Mouse (Mus musculus) kidney, postnatal 0 days (tissue): ENCODE data around the gene Aqp9. TPM values are rescaled to one million over a fixed set of nuclear protein-coding genes. Genes with fewer than 3 reads are reported as not detected.

ENCODE experiments used
- ATAC-seq: fragments of 200-750 bp; cut with Nextera tagmentation; replicated peaks from 2 replicates; pipeline ENCODE4 v1.8.0; 2017; ENCODE audit warnings: low read depth, moderate number of reproducible peaks, moderate TSS enrichment, moderate library complexity; ENCODE audit not compliant: low FRiP score
- DNase-seq: peaks from one replicate; pipeline ENCODE4 v3.0.0-alpha.2; 2016; ENCODE audit warnings: low spot score
- H3K27ac ChIP-seq: fragments of 300-500 bp; sonication (generic); 2 replicates; pipeline ENCODE4 v1.5.1; 2014; ENCODE audit warnings: mild to moderate bottlenecking
- H3K27me3 ChIP-seq: fragments of 300-500 bp; sonication (generic); 2 replicates; pipeline ENCODE4 v1.6.1; 2014; ENCODE audit warnings: low read length, mixed read lengths; ENCODE audit not compliant: insufficient read depth
- H3K36me3 ChIP-seq: fragments of 300-500 bp; sonication (generic); 2 replicates; pipeline ENCODE4 v1.6.1; 2014; ENCODE audit warnings: low read length, mixed read lengths; ENCODE audit not compliant: insufficient read depth
- H3K4me1 ChIP-seq: fragments of 300-500 bp; sonication (generic); replicated peaks from 2 replicates; pipeline ENCODE4 v1.6.1; 2014; ENCODE audit warnings: antibody characterized with exemption, low read length, mixed read lengths; ENCODE audit not compliant: insufficient read depth
- H3K4me2 ChIP-seq: fragments of 300-500 bp; sonication (generic); 2 replicates; pipeline ENCODE4 v1.6.1; 2014; ENCODE audit warnings: mild to moderate bottlenecking, low read length, moderate library complexity, mixed read lengths
- H3K4me3 ChIP-seq: fragments of 300-500 bp; sonication (generic); replicated peaks from 2 replicates; pipeline ENCODE4 v1.5.1; 2014; ENCODE audit warnings: low read depth, low read length
- H3K9ac ChIP-seq: fragments of 300-500 bp; sonication (generic); 2 replicates; pipeline ENCODE4 v1.6.1; 2014; ENCODE audit warnings: low read depth, low read length
- H3K9me3 ChIP-seq: fragments of 300-500 bp; sonication (generic); replicated peaks from 2 replicates; pipeline ENCODE4 v1.6.1; 2016; ENCODE audit warnings: low read length, inconsistent platforms, mixed read lengths
- CTCF ChIP-seq: IDR thresholded peaks from 2 replicates; pipeline ENCODE4 v1.5.1; 2016; ENCODE audit warnings: antibody characterized with exemption, low read depth, mild to moderate bottlenecking, moderate library complexity
- WGBS: fragments of 180-500 bp; shearing (Covaris S2); extraction: QIAGEN DNeasy Blood & Tissue Kit; methylation state at CpG from one replicate; pipeline ENCODE4 v1.1.7; 2014; 5-methylcytosine and 5-hydroxymethylcytosine counted together
- polyA plus RNA-seq: library from polyadenylated mRNA; unstranded; fragments of >200 nt; fragmentation: Nextera tagmentation; extraction: Ambion mirVana; gene quantifications from 2 replicates; pipeline ENCODE4 v1.2.1, GENCODE M21; 2015

The Aqp9 gene
- polyA plus RNA-seq, 1 experiment from 2014 or later = 0.04 TPM

- no peaks in the 10 kb centered on the region for H3K27me3 ChIP-seq
- H3K27ac ChIP-seq = no peak overlapping the region
- H3K4me2 ChIP-seq = no peak overlapping the region
- H3K9me3 ChIP-seq = no peaks in the 10 kb centered on the region
- H3K4me1 ChIP-seq = no peaks in the 10 kb centered on the region
- ATAC-seq (no peak), DNase-seq (no peak)
- TF ChIP-seq CTCF = no peak
- 65% methylated on average over 8 of the region's 8 CpGs for WGBS
- H3K9ac ChIP-seq = no peak overlapping the region
- no peak overlapping the region for H3K4me3 ChIP-seq
- H3K36me3 ChIP-seq = no peaks in the 10 kb centered on the region
These were observed 104.1 kb downstream of the Aqp9 start for GRCm38 (mm10) chr9:71064291-71064840.

GRCm38 (mm10) chr9:71063551-71063950, 104.9 kb downstream of the Aqp9 start:
- ATAC-seq (no peak), DNase-seq (no peak)
- Histone ChIP-seq H3K36me3 (no peaks in the 10 kb centered on the region), H3K4me2 (no peak overlapping the region), H3K27me3 (no peaks in the 10 kb centered on the region), H3K27ac (no peak overlapping the region), H3K9me3 (no peaks in the 10 kb centered on the region), H3K9ac (no peak overlapping the region), H3K4me3 (no peak overlapping the region), H3K4me1 (no peaks in the 10 kb centered on the region)
- TF ChIP-seq CTCF = peak; percentile 50; the same call in 1 of the 2 replicates

- WGBS = 87% methylated on average over 4 of the region's 4 CpGs
- no peak overlapping the region for H3K9ac ChIP-seq
- H3K4me2 ChIP-seq = no peak overlapping the region
- TF ChIP-seq CTCF = no peak
- H3K27me3 ChIP-seq = no peaks in the 10 kb centered on the region
- no peak for ATAC-seq
- H3K36me3 ChIP-seq = no peaks in the 10 kb centered on the region
- H3K4me1 ChIP-seq = no peaks in the 10 kb centered on the region
- H3K4me3 ChIP-seq = no peak overlapping the region
- H3K9me3 ChIP-seq = no peaks in the 10 kb centered on the region
- H3K27ac ChIP-seq = no peak overlapping the region
- no peak for DNase-seq
These were observed 105.5 kb downstream of the Aqp9 start for GRCm38 (mm10) chr9:71062976-71063375.

GRCm38 (mm10) chr9:71062301-71062700, 106.2 kb downstream of the Aqp9 start:
- ATAC-seq = no peak

More at GRCm38 (mm10) chr9:71062301-71062700, 106.2 kb downstream of the Aqp9 start:
- H3K9me3 ChIP-seq = no peaks in the 10 kb centered on the region
- H3K4me2 ChIP-seq = no peak overlapping the region
- TF ChIP-seq CTCF = no peak
- no peak overlapping the region for H3K9ac ChIP-seq
- H3K4me1 ChIP-seq = no peaks in the 10 kb centered on the region
- no peak overlapping the region for H3K27ac ChIP-seq
- no peak for DNase-seq
- H3K27me3 ChIP-seq = no peaks in the 10 kb centered on the region
- H3K4me3 ChIP-seq = no peak overlapping the region
- no peaks in the 10 kb centered on the region for H3K36me3 ChIP-seq

Other genes starting within 250 kb of the Aqp9 start
- 0.45 and 0.46 TPM in 2 replicates for gene Lipc, start 216.5 kb downstream of the Aqp9 start, polyA plus RNA-seq
- 177 and 178 TPM in 2 replicates for gene Aldh1a2, start 47.1 kb upstream of the Aqp9 start, polyA plus RNA-seq